Mouse (Mus musculus) lung, embryonic 14.5 days (tissue): ENCODE data around the gene Rab28. TPM values are rescaled to one million over a fixed set of nuclear protein-coding genes. Genes with fewer than 3 reads are reported as not detected.
A peak's percentile ranks its signal among the peaks of the same experiment; 100 is the strongest.
"Not testable (repeated sequence)": the region's sequence is repeated elsewhere in the genome, so short reads cannot be mapped to it uniquely, and the experiment has no call there.

Experiments used
- ATAC-seq: fragments of 200-750 bp; cut with Nextera tagmentation; 2 replicates; pipeline ENCODE4 v1.8.0; 2017; ENCODE audit warnings: mild to moderate bottlenecking, moderate TSS enrichment, moderate library complexity; ENCODE audit not compliant: insufficient read depth
- DNase-seq: peaks from one replicate; pipeline ENCODE4 v3.0.0-alpha.2; 2015
- H3K27ac ChIP-seq: fragments of 300-500 bp; sonication (generic); 2 replicates; pipeline ENCODE4 v1.5.1; 2014; ENCODE audit warnings: low read depth, mild to moderate bottlenecking, moderate library complexity
- H3K27me3 ChIP-seq: fragments of 300-500 bp; sonication (generic); 2 replicates; pipeline ENCODE4 v1.6.1; 2014; ENCODE audit warnings: low read length, control low read depth; ENCODE audit not compliant: insufficient read depth
- H3K36me3 ChIP-seq: fragments of 300-500 bp; sonication (generic); 2 replicates; pipeline ENCODE4 v1.6.1; 2014; ENCODE audit warnings: control low read depth; ENCODE audit not compliant: insufficient read depth
- H3K4me1 ChIP-seq: fragments of 300-500 bp; sonication (generic); 2 replicates; pipeline ENCODE4 v1.6.1; 2014; ENCODE audit warnings: antibody characterized with exemption, control low read depth; ENCODE audit not compliant: insufficient read depth
- H3K4me2 ChIP-seq: fragments of 300-500 bp; sonication (generic); 2 replicates; pipeline ENCODE4 v1.6.1; 2014; ENCODE audit warnings: mild to moderate bottlenecking
- H3K4me3 ChIP-seq: fragments of 300-500 bp; sonication (generic); 2 replicates; pipeline ENCODE4 v1.5.1; 2014; ENCODE audit warnings: low read depth, low read length
- H3K9ac ChIP-seq: fragments of 300-500 bp; sonication (generic); 2 replicates; pipeline ENCODE4 v1.6.1; 2014
- H3K9me3 ChIP-seq: fragments of 300-500 bp; sonication (generic); 2 replicates; pipeline ENCODE4 v1.6.1; 2016; ENCODE audit warnings: low read depth, low read length, control low read depth
- CTCF ChIP-seq: IDR thresholded peaks from 2 replicates; pipeline ENCODE4 v1.5.1; 2016; ENCODE audit warnings: antibody characterized with exemption, low read depth
- WGBS: fragments of 180-500 bp; shearing (Covaris S2); extraction: QIAGEN DNeasy Blood & Tissue Kit; methylation state at CpG from one replicate; pipeline ENCODE4 v1.1.7; 2014; 5-methylcytosine and 5-hydroxymethylcytosine counted together
- polyA plus RNA-seq: library from polyadenylated mRNA; unstranded; fragments of >200 nt; fragmentation: Nextera tagmentation; extraction: Ambion mirVana; gene quantifications from 2 replicates; pipeline ENCODE4 v1.2.1, GENCODE M21; 2014

Rab28 gene
- polyA plus RNA-seq, 1 experiment from 2014 or later = 63.9 TPM

DNA sequence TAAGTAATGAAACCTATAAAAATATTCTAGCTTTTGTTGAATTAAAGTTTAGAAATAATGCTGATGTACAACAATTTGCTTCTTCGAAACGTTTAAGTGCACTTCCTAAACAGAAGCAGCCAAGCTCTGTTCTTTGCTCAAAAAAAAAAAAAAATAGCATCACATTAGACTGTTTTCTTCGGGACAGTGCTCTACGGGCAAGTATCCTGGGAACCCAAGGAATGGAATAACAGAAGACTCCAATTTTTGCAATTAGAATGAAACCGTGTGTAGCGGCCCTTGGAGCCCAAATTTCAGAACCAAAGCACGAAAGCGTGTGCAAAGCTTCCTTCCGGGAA is 1.2 kb downstream of the Rab28 start:
- H3K9me3 ChIP-seq = no peaks in the 10 kb centered on the region
- no peaks in the 10 kb centered on the region for H3K27me3 ChIP-seq
- H3K9ac ChIP-seq = peak overlapping the region; percentile 85
- DNase-seq (no peak), ATAC-seq (no peak)
- peak overlapping the region; percentile 91 for H3K4me3 ChIP-seq
- no peak overlapping the region for H3K27ac ChIP-seq
- peak overlapping the region; percentile 96 for H3K4me2 ChIP-seq
- WGBS = 4% methylated on average over 9 of the region's 9 CpGs
- no peak for TF ChIP-seq CTCF
- H3K36me3 ChIP-seq = no peaks in the 10 kb centered on the region
- no peaks in the 10 kb centered on the region for H3K4me1 ChIP-seq

DNA sequence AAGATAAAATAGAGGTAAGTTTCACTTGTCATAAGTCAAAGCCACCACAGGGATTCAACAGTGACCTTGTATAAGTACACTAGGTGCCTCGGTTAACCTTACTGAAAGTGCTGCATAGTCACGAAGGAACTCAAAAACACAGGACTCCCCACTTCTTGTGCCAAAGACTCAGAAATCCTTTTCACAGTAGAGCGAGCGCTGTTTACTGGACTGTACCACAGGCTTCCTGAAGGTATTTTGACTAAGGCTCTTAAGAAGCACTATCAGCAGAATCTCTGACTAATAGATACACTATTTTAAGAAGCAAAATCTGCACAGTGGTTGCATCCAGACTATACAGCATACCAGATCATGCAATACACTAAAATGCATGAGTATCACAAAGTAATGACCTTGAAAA is 6.9 kb downstream of the Rab28 start:
- H3K9me3 ChIP-seq, H3K4me2 ChIP-seq, H3K9ac ChIP-seq, H3K27me3 ChIP-seq, DNase-seq, H3K4me1 ChIP-seq, H3K27ac ChIP-seq, H3K36me3 ChIP-seq, ATAC-seq, H3K4me3 ChIP-seq: not testable (repeated sequence)
- 90% methylated on average over 4 of the region's 4 CpGs for WGBS

DNA sequence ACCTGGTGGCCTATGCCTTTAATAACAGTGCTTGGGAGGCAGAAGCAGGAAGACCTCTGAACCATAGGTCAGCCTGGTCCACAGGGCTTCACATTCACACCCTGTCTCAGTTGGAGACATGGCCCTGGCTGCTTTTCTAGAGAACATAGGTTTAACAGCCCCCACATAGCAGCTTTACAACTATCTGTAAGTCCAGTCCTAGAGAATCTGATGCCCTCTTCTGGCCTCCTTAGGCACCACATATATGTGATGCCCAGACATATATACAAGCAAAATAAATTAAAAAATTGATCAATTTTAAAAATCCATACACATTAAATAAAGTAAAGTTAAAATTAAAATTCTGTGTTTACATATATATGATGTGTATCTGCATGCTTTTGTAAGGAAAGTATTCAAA is 10.0 kb downstream of the Rab28 start:
- ATAC-seq (no peak), DNase-seq (peak; percentile 26)
- TF ChIP-seq CTCF = 0 out of 2 replicates have a peak, but pooled peaks have one; percentile 5
- H3K36me3 ChIP-seq = no peaks in the 10 kb centered on the region
- no peak overlapping the region for H3K4me2 ChIP-seq
- H3K4me1 ChIP-seq = no peaks in the 10 kb centered on the region
- no peak overlapping the region for H3K4me3 ChIP-seq
- no peak overlapping the region for H3K9ac ChIP-seq
- H3K27ac ChIP-seq = no peak overlapping the region
- H3K9me3 ChIP-seq = no peaks in the 10 kb centered on the region
- no peaks in the 10 kb centered on the region for H3K27me3 ChIP-seq

DNA sequence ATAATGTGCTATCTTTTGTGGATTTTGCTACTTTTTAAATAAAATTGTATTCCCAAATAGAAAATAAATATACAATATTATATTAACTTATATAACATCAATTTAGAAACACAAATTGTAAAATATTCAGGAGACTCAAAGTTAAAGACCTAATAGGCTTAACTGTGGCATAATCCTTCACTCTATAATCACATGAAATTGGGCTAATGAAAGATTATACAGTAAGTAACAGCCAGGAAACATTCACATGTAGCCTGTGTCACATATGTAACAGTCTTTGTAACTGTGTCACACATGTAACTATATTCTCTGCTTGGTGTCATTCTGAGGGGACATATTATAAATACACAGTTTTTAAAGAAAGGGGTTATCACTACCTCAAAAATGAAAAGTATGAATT is 22.9 kb downstream of the Rab28 start:
- no peaks in the 10 kb centered on the region for H3K9me3 ChIP-seq
- no peak overlapping the region for H3K4me2 ChIP-seq
- H3K9ac ChIP-seq = no peak overlapping the region
- ATAC-seq (no peak), DNase-seq (no peak)
- H3K27me3 ChIP-seq = no peaks in the 10 kb centered on the region
- H3K4me3 ChIP-seq = no peak overlapping the region
- H3K4me1 ChIP-seq = no peaks in the 10 kb centered on the region
- TF ChIP-seq CTCF = no peak
- no peak overlapping the region for H3K27ac ChIP-seq
- H3K36me3 ChIP-seq = no peaks in the 10 kb centered on the region

DNA sequence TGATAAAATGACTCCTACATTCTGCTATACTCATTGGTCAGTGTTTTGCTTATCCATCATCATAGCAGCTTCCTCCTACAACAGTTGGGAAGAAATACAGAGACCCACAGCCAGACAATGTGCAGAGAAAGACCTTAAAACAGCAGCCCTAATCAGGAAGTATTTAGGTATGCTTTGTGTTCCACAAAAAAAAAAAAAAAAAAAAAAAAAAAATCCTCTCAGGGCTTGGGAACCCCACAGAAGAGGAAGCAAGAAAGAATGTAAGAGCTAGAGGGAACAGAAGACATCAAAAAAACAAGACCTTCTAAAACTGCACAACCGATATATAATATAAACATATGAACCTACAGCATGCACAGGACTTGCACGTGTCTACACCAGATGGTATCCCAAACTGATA is 24.0 kb downstream of the Rab28 start:
- no peak for ATAC-seq
- no peaks in the 10 kb centered on the region for H3K4me1 ChIP-seq
- no peaks in the 10 kb centered on the region for H3K27me3 ChIP-seq
- DNase-seq = no peak
- no peak for TF ChIP-seq CTCF
- no peaks in the 10 kb centered on the region for H3K36me3 ChIP-seq
- H3K27ac ChIP-seq = no peak overlapping the region
- no peak overlapping the region for H3K4me2 ChIP-seq
- H3K4me3 ChIP-seq = no peak overlapping the region
- no peaks in the 10 kb centered on the region for H3K9me3 ChIP-seq
- 80% methylated on average over 2 of the region's 2 CpGs for WGBS
- no peak overlapping the region for H3K9ac ChIP-seq

DNA sequence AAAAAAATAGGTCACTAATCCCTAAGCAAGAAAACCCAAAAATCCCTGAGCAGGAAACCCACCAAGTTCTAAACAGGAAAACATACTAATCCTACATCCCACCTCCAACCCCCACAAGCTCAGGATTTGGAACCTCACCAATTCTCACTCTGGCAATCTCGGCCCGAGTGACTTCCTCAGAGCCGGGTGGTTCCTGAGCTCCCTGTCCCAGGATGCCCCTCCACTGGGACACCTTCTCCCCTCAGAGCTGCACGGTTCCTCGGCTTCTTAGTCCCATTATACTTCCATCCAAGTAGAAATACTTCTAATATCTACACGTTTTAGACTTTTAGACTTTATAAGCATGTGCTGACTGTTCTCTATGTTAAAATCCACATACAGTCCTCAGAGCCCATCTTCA is 41.9 kb downstream of the Rab28 start:
- Histone ChIP-seq H3K36me3 (no peaks in the 10 kb centered on the region), H3K4me2 (no peak overlapping the region), H3K27ac (no peak overlapping the region), H3K27me3 (no peaks in the 10 kb centered on the region), H3K4me3 (no peak overlapping the region), H3K9ac (no peak overlapping the region), H3K4me1 (no peaks in the 10 kb centered on the region), H3K9me3 (no peaks in the 10 kb centered on the region)
- no peak for ATAC-seq
- 75% methylated on average over 6 of the region's 6 CpGs for WGBS
- no peak for DNase-seq
- no peak for TF ChIP-seq CTCF

DNA sequence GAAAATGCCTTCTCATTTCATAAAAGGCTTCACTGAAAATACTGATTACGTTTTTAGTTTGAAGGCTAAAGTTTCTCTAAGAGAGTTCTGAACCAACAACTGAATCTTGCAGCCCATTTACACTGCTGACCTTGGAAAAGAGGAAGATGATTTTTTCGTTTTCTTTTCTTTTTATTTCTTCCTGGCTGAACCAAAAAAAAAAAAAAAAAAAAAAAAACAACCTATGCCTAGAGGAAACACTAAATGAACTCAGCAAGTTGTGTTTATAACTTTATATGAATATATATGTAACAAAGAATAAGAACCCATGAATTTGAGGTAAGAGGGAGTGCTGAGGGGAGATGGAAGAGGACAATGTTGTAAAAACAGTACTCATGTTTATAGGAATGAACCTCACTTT is 71.2 kb downstream of the Rab28 start:
- WGBS = 68% methylated on average over 2 of the region's 2 CpGs
- Histone ChIP-seq H3K4me2 (no peak overlapping the region), H3K4me1 (no peaks in the 10 kb centered on the region), H3K27ac (no peak overlapping the region), H3K9ac (no peak overlapping the region), H3K9me3 (no peaks in the 10 kb centered on the region), H3K36me3 (no peaks in the 10 kb centered on the region), H3K4me3 (no peak overlapping the region), H3K27me3 (no peaks in the 10 kb centered on the region)
- no peak for TF ChIP-seq CTCF
- no peak for DNase-seq
- ATAC-seq = no peak
